Mouse (Mus musculus) embryonic facial prominence, embryonic 14.5 days (tissue): ENCODE measurements around the gene Pdcd7. TPM values are rescaled to one million over a fixed set of nuclear protein-coding genes. Genes with fewer than 3 reads are reported as not detected.

Source experiments
- ATAC-seq: fragments of 200-750 bp; cut with Nextera tagmentation; 2 replicates; pipeline ENCODE4 v1.8.0; 2017; ENCODE audit warnings: low read depth, moderate number of reproducible peaks, moderate TSS enrichment
- DNase-seq: peaks from one replicate; pipeline ENCODE4 v3.0.0-alpha.2; 2015; ENCODE audit warnings: low spot score
- H3K27ac ChIP-seq: fragments of 300-500 bp; sonication (generic); replicated peaks from 2 replicates; pipeline ENCODE4 v1.5.1; 2014; ENCODE audit warnings: low read depth, mild to moderate bottlenecking, low read length, moderate library complexity
- H3K27me3 ChIP-seq: fragments of 300-500 bp; sonication (generic); replicated peaks from 2 replicates; pipeline ENCODE4 v1.6.1; 2014; ENCODE audit warnings: low read length; ENCODE audit not compliant: control insufficient read depth, insufficient read depth
- H3K36me3 ChIP-seq: fragments of 300-500 bp; sonication (generic); 2 replicates; pipeline ENCODE4 v1.6.1; 2014; ENCODE audit warnings: low read length, mixed read lengths; ENCODE audit not compliant: control insufficient read depth, insufficient read depth
- H3K4me1 ChIP-seq: fragments of 300-500 bp; sonication (generic); 2 replicates; pipeline ENCODE4 v1.6.1; 2014; ENCODE audit warnings: antibody characterized with exemption, low read length; ENCODE audit not compliant: control insufficient read depth, insufficient read depth
- H3K4me2 ChIP-seq: fragments of 300-500 bp; sonication (generic); 2 replicates; pipeline ENCODE4 v1.6.1; 2014; ENCODE audit warnings: low read depth, mild to moderate bottlenecking, low read length, moderate library complexity, mixed read lengths
- H3K4me3 ChIP-seq: fragments of 300-500 bp; sonication (generic); 2 replicates; pipeline ENCODE4 v1.5.1; 2014; ENCODE audit warnings: low read depth, mild to moderate bottlenecking, low read length
- H3K9ac ChIP-seq: fragments of 300-500 bp; sonication (generic); 2 replicates; pipeline ENCODE4 v1.6.1; 2014; ENCODE audit warnings: low read depth, mild to moderate bottlenecking, low read length, moderate library complexity, mixed read lengths
- H3K9me3 ChIP-seq: fragments of 300-500 bp; sonication (generic); 2 replicates; pipeline ENCODE4 v1.6.1; 2016; ENCODE audit warnings: low read length; ENCODE audit not compliant: control insufficient read depth
- WGBS: fragments of 180-500 bp; shearing (Covaris S2); extraction: QIAGEN DNeasy Blood & Tissue Kit; methylation state at CpG from one replicate; pipeline ENCODE4 v1.1.7; 2014; 5-methylcytosine and 5-hydroxymethylcytosine counted together
- polyA plus RNA-seq: library from polyadenylated mRNA; unstranded; fragments of >200 nt; fragmentation: Nextera tagmentation; extraction: Ambion mirVana; gene quantifications from 2 replicates; pipeline ENCODE4 v1.2.1, GENCODE M21; 2014

Gene Pdcd7
- polyA plus RNA-seq, 1 experiment from 2014 or later, result 11.9 TPM

- H3K4me1 ChIP-seq, result 0 out of 2 replicates have a peak, but pooled peaks cover 4% of the 10 kb centered on the region
- H3K27ac ChIP-seq, result no peak overlapping the region
- H3K4me3 ChIP-seq, result no peak overlapping the region
- no peaks in the 10 kb centered on the region for H3K27me3 ChIP-seq
- H3K36me3 ChIP-seq, result no peaks in the 10 kb centered on the region
- H3K9ac ChIP-seq, result no peak overlapping the region
- no peak overlapping the region for H3K4me2 ChIP-seq
- WGBS, result 90% methylated on average over 6 of the region's 6 CpGs
- ATAC-seq, result no peak
- no peaks in the 10 kb centered on the region for H3K9me3 ChIP-seq
- no peak for DNase-seq
These were observed 54.0 kb downstream of the Pdcd7 start for GRCm38 (mm10) chr9:65399934-65400333.

GRCm38 (mm10) chr9:65404331-65405183 is 58.7 kb downstream of the Pdcd7 start:
- no peak overlapping the region for H3K9ac ChIP-seq
- no peaks in the 10 kb centered on the region for H3K9me3 ChIP-seq
- H3K27me3 ChIP-seq, result no peaks in the 10 kb centered on the region
- peak; percentile 44 for DNase-seq
- H3K4me2 ChIP-seq, result no peak overlapping the region
- no peaks in the 10 kb centered on the region for H3K4me1 ChIP-seq
- no peaks in the 10 kb centered on the region for H3K36me3 ChIP-seq
- H3K27ac ChIP-seq, result no peak overlapping the region
- H3K4me3 ChIP-seq, result no peak overlapping the region
- 67% methylated on average over 15 of the region's 15 CpGs for WGBS
- ATAC-seq, result no peak

DNA sequence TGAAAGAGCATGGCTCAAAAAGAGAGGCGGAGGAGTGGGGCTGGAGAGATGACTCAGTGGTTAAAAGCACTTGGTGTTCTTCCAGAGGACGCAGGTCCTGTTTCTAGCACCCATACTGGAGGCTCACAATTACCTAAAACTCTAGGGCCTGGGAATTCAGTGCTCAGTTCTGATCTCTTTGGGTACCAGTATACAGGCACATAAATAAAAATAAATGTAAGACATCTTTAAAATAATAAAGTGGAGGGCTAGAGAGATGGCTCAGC is 59.2 kb downstream of the Pdcd7 start:
- ATAC-seq (no peak), DNase-seq (no peak)
- Histone ChIP-seq H3K9ac (no peak overlapping the region), H3K27ac (no peak overlapping the region), H3K9me3 (no peaks in the 10 kb centered on the region), H3K4me1 (no peaks in the 10 kb centered on the region), H3K4me2 (no peak overlapping the region), H3K36me3 (no peaks in the 10 kb centered on the region), H3K4me3 (no peak overlapping the region), H3K27me3 (no peaks in the 10 kb centered on the region)
- 80% methylated on average over 2 of the region's 2 CpGs for WGBS

DNA sequence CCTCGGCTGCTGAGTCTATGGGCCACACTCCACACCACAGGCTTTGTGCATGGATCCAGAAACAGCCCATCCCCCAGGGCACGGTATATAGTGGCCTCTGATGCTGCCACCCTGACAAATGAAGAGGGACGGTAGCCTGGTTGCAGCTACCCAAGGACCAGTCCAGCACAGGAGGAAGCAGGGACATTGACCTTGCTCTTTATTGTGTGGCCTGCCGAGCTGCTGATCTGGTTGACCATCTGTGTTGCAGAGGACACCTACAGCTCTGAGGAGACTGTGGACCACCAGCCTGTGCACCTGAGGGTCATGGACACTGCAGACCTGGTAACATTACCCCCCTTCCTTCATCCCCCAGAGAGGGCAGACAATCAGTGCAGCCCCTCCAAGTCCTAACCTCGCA is 61.4 kb downstream of the Pdcd7 start:
- Histone ChIP-seq H3K36me3 (no peaks in the 10 kb centered on the region), H3K27me3 (no peaks in the 10 kb centered on the region), H3K4me2 (no peak overlapping the region), H3K27ac (no peak overlapping the region), H3K9me3 (no peaks in the 10 kb centered on the region), H3K4me1 (no peaks in the 10 kb centered on the region), H3K9ac (no peak overlapping the region), H3K4me3 (no peak overlapping the region)
- no peak for ATAC-seq
- 72% methylated on average over 5 of the region's 5 CpGs for WGBS
- no peak for DNase-seq

GRCm38 (mm10) chr9:65407861-65408260 is 62.0 kb downstream of the Pdcd7 start:
- 54% methylated on average over 3 of the region's 3 CpGs for WGBS
- H3K9me3 ChIP-seq, result no peaks in the 10 kb centered on the region
- no peak for ATAC-seq

DNA sequence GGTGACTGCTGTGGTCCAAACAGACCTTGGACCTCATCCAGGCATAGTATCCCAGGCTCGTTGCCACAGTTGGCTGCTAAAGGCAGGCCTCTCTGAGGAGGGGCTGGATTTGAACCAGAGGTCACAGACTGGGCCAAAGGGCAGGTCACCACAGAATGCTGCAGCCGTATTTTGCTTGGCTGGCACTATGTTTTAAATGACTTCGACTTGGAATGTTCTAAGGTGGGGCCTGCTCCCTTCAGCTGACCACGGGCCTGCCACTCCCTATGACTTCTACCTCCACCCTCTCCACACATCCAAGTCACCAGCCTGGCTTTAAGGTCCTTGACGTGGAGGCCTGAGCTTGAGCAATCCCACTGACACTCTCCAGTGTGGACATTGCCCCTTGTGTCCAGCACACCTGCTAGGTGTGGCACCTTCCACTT is 63.0 kb downstream of the Pdcd7 start:
- Histone ChIP-seq H3K4me2 (no peak overlapping the region), H3K9ac (no peak overlapping the region), H3K9me3 (no peaks in the 10 kb centered on the region), H3K36me3 (no peaks in the 10 kb centered on the region), H3K4me1 (no peaks in the 10 kb centered on the region), H3K27ac (no peak overlapping the region), H3K27me3 (no peaks in the 10 kb centered on the region), H3K4me3 (no peak overlapping the region)
- DNase-seq, result no peak
- WGBS, result 64% methylated on average over 4 of the region's 5 CpGs
- ATAC-seq, result no peak

More at GRCm38 (mm10) chr9:65407861-65408260, 62.0 kb downstream of the Pdcd7 start:
- no peak overlapping the region for H3K4me3 ChIP-seq
- no peaks in the 10 kb centered on the region for H3K27me3 ChIP-seq
- H3K4me2 ChIP-seq, result no peak overlapping the region
- no peaks in the 10 kb centered on the region for H3K4me1 ChIP-seq
- DNase-seq, result no peak
- no peak overlapping the region for H3K9ac ChIP-seq
- no peak overlapping the region for H3K27ac ChIP-seq
- no peaks in the 10 kb centered on the region for H3K36me3 ChIP-seq

Other genes starting within 250 kb of the Pdcd7 start
- 55.6 and 58.5 TPM in 2 replicates for gene Igdcc4, start 244.6 kb upstream of the Pdcd7 start, polyA plus RNA-seq
- gene Igdcc3, start 204.9 kb upstream of the Pdcd7 start, polyA plus RNA-seq, result 1.1 and 1.4 TPM in 2 replicates
- gene Parp16, start 150.8 kb upstream of the Pdcd7 start, polyA plus RNA-seq, result 6.9 and 7.2 TPM in 2 replicates
- 9.7 and 10.7 TPM in 2 replicates for gene Cilp, start 80.9 kb upstream of the Pdcd7 start, polyA plus RNA-seq
- 55.8 and 56.3 TPM in 2 replicates for gene Clpx, start 51.8 kb upstream of the Pdcd7 start, polyA plus RNA-seq
- gene Ubap1l, start 14.9 kb downstream of the Pdcd7 start, polyA plus RNA-seq, result 0.72 TPM in 1 of 2 replicates, not detected in the other
- 1.8 and 2.1 TPM in 2 replicates for gene Kbtbd13, start 45.5 kb downstream of the Pdcd7 start, polyA plus RNA-seq
- 9.6 and 10.9 TPM in 2 replicates for gene Rasl12, start 52.4 kb downstream of the Pdcd7 start, polyA plus RNA-seq
- gene Slc51b, start 76.9 kb downstream of the Pdcd7 start, polyA plus RNA-seq, result not detected in 2 replicates
- gene Mtfmt, start 89.7 kb downstream of the Pdcd7 start, polyA plus RNA-seq, result 14.6 and 17.9 TPM in 2 replicates
- gene Spg21, start 114.8 kb downstream of the Pdcd7 start, polyA plus RNA-seq, result 176 and 185 TPM in 2 replicates
- gene Ankdd1a, start 174.1 kb downstream of the Pdcd7 start, polyA plus RNA-seq, result not detected in 2 replicates
- 12.9 and 14.3 TPM in 2 replicates for gene Plekho2, start 233.9 kb downstream of the Pdcd7 start, polyA plus RNA-seq
- gene Pif1, start 241.1 kb downstream of the Pdcd7 start, polyA plus RNA-seq, result 5.9 and 7.2 TPM in 2 replicates